Mouse (Mus musculus) erythroblast, embryonic 14.5 days (primary cell): ENCODE results near the gene Ggt6.

Experiments used
- GATA1 ChIP-seq: IDR thresholded peaks from 2 replicates; pipeline ENCODE4 v1.6.1; 2012; ENCODE audit warnings: low read length, inconsistent platforms, mixed read lengths
- TAL1 ChIP-seq: IDR thresholded peaks from 3 replicates; pipeline ENCODE4 v1.6.1; 2012; ENCODE audit warnings: low read length, inconsistent platforms, mixed read lengths

- TF ChIP-seq TAL1 (no peak), GATA1 (no peak)
These were observed 8.4 kb upstream of the Ggt6 start for GRCm38 (mm10) chr11:72426884-72427283.
